Mouse (Mus musculus) cerebellum, postnatal 36 days (tissue): ENCODE measurements around the gene Vmn1r218.
"Not testable (repeated sequence)": the region's sequence is repeated elsewhere in the genome, so short reads cannot be mapped to it uniquely, and the experiment has no call there.

Experiments
- DNase-seq, 2 experiments: peaks; one replicate each; pipeline ENCODE4 v3.0.0; 2021 to 2022; ENCODE audit warnings: mixed read lengths in 2 of 2

Vmn1r218 gene

GRCm38 (mm10) chr13:23133099-23133498, at the start of gene Vmn1r218:
TSS of gene Vmn1r218 (plus strand) at chr13:23133155.
- no peak for DNase-seq

GRCm38 (mm10) chr13:23094386-23094785, 38.6 kb upstream of the Vmn1r218 start:
- no peak for DNase-seq

- DNase-seq, result not testable (repeated sequence)
Observed at GRCm38 (mm10) chr13:23118126-23118525, 14.8 kb upstream of the Vmn1r218 start, which contains the start of gene Vmn1r217. TSS of gene Vmn1r217 (minus strand) at chr13:23118226.

- no peak for DNase-seq
Observed at GRCm38 (mm10) chr13:23120611-23121010, 12.3 kb upstream of the Vmn1r218 start.

- no peak for DNase-seq
Observed at GRCm38 (mm10) chr13:23133501-23133900, 546 bp downstream of the Vmn1r218 start.

- no peak for DNase-seq
Observed at GRCm38 (mm10) chr13:23138880-23139279, 5.9 kb downstream of the Vmn1r218 start.

- DNase-seq, result no peak
Observed at GRCm38 (mm10) chr13:23157848-23158247, 24.9 kb downstream of the Vmn1r218 start.

GRCm38 (mm10) chr13:23159012-23159411, 26.1 kb downstream of the Vmn1r218 start, which contains the start of gene Vmn1r219:
TSS of gene Vmn1r219 (plus strand) at chr13:23159312.
- no peak for DNase-seq

- not testable (repeated sequence) for DNase-seq
Observed at GRCm38 (mm10) chr13:23166471-23166870, 33.5 kb downstream of the Vmn1r218 start.

- no peak for DNase-seq
Observed at GRCm38 (mm10) chr13:23187875-23188274, 54.9 kb downstream of the Vmn1r218 start, which contains the start of gene Vmn1r220. TSS of gene Vmn1r220 (minus strand) at chr13:23187975.
